8 mouse cellular contexts compared by ENCODE assay signal in genomic region chr2:71366618-71367124, GRCm38 (mm10). TPM values are rescaled to one million over a fixed set of nuclear protein-coding genes. Genes with fewer than 3 reads are reported as not detected.
DNase-seq lines count a peak whose midpoint lies in the region; ATAC-seq and TF ChIP-seq lines count a peak whose summit lies in the region.

No protein-coding gene starts in this region.

- DNase-seq in embryo, embryonic 9.5 days (ENCODE audit: extremely low spot score) = peak; percentile 27
- no peak for DNase-seq in embryo, embryonic 11 days
- no peak for DNase-seq in embryonic facial prominence, embryonic 14.5 days (ENCODE audit: low spot score)
- no peak for DNase-seq in urinary bladder, postnatal 25 days (ENCODE audit: low spot score)
- no peak for DNase-seq in testis, postnatal 14 days (ENCODE audit: low spot score)

- peaks cover 2% of the 10 kb centered on the region for H3K79me3 ChIP-seq in C2C12 (ENCODE audit: low read depth)

- WGBS in embryonic facial prominence, embryonic 14.5 days = 20% methylated on average over 9 of the region's 9 CpGs
- 1% methylated on average over 9 of the region's 9 CpGs for WGBS in intestine, postnatal 0 days

- H3K27ac ChIP-seq in embryonic facial prominence, embryonic 14.5 days (replicated peaks; ENCODE audit: low read depth, low read length) = no peak overlapping the region
- no peak overlapping the region for H3K27ac ChIP-seq in intestine, postnatal 0 days (ENCODE audit: low read depth, low read length)

- no peaks in the 10 kb centered on the region for H3K27me3 ChIP-seq in C2C12 (ENCODE audit: control insufficient read depth, insufficient read depth, insufficient read length)
- H3K27me3 ChIP-seq in embryonic facial prominence, embryonic 14.5 days (replicated peaks; ENCODE audit: control insufficient read depth, insufficient read depth, low read length) = no peaks in the 10 kb centered on the region
- no peaks in the 10 kb centered on the region for H3K27me3 ChIP-seq in intestine, postnatal 0 days (replicated peaks; ENCODE audit: control insufficient read depth, insufficient read depth, low read length)

- H3K9ac ChIP-seq in embryonic facial prominence, embryonic 14.5 days (ENCODE audit: low read depth, low read length) = peak overlapping the region; percentile 77
- peak overlapping the region; percentile 57 for H3K9ac ChIP-seq in intestine, postnatal 0 days (ENCODE audit: low read depth, low read length)

- H3K79me2 ChIP-seq in C2C12 (ENCODE audit: control insufficient read depth, insufficient read depth) = peaks cover 12% of the 10 kb centered on the region

- TF ChIP-seq CTCF in C2C12 (IDR thresholded peaks at IDR 0.05; ENCODE audit: control insufficient read depth, insufficient read depth, insufficient read length) = no peak
- no peak for TF ChIP-seq CTCF in intestine, postnatal 0 days (IDR thresholded peaks at IDR 0.05; ENCODE audit: low read depth)

- H3K9me3 ChIP-seq in embryonic facial prominence, embryonic 14.5 days (ENCODE audit: control insufficient read depth, low read length) = no peaks in the 10 kb centered on the region
- no peaks in the 10 kb centered on the region for H3K9me3 ChIP-seq in intestine, postnatal 0 days (ENCODE audit: control insufficient read depth)

- H3K36me3 ChIP-seq in C2C12 (ENCODE audit: control insufficient read depth, insufficient read depth) = no peaks in the 10 kb centered on the region
- H3K36me3 ChIP-seq in embryonic facial prominence, embryonic 14.5 days (ENCODE audit: control insufficient read depth, insufficient read depth, low read length) = 0 out of 2 replicates have a peak, but pooled peaks cover 3% of the 10 kb centered on the region
- no peaks in the 10 kb centered on the region for H3K36me3 ChIP-seq in intestine, postnatal 0 days (ENCODE audit: control insufficient read depth, insufficient read depth)

- H3K4me3 ChIP-seq in C2C12 (ENCODE audit: insufficient read depth, poor library complexity, severe bottlenecking) = peak overlapping the region; percentile 65
- H3K4me3 ChIP-seq in embryonic facial prominence, embryonic 14.5 days (ENCODE audit: low read depth, low read length) = peak overlapping the region; percentile 71
- peak overlapping the region; percentile 86 for H3K4me3 ChIP-seq in intestine, postnatal 0 days (ENCODE audit: low read depth, low read length)

- peak overlapping the region; percentile 62 for H3ac ChIP-seq in C2C12 (ENCODE audit: control insufficient read depth, insufficient read length, low read depth)

- ATAC-seq in embryonic facial prominence, embryonic 14.5 days (ENCODE audit: low read depth) = no peak
- ATAC-seq in intestine, postnatal 0 days = no peak
- peak; percentile 36; the same call in 1 of the 2 replicates for ATAC-seq in monocyte, adult 5-6 weeks (replicated peaks; ENCODE audit: insufficient number of reproducible peaks, low FRiP score, low TSS enrichment, poor library complexity, severe bottlenecking)

- H3K4me2 ChIP-seq in embryonic facial prominence, embryonic 14.5 days (ENCODE audit: low read depth, low read length) = peak overlapping the region; percentile 70
- peak overlapping the region; percentile 89 for H3K4me2 ChIP-seq in intestine, postnatal 0 days (replicated peaks; ENCODE audit: low read depth)

- H3K4me1 ChIP-seq in embryonic facial prominence, embryonic 14.5 days (ENCODE audit: control insufficient read depth, insufficient read depth, low read length) = peaks cover 5% of the 10 kb centered on the region
- no peaks in the 10 kb centered on the region; the same call in 1 of the 2 replicates for H3K4me1 ChIP-seq in intestine, postnatal 0 days (replicated peaks; ENCODE audit: control insufficient read depth, insufficient read depth, low read length)

TF ChIP-seq in C2C12, 6 proteins besides CTCF, POLR2A, EP300 and RAD21:
- TF ChIP-seq MYOG (IDR thresholded peaks at IDR 0.05; ENCODE audit: control insufficient read depth, extremely low read depth, insufficient read length) = no peak
- no peak for TF ChIP-seq FOSL1 (IDR thresholded peaks at IDR 0.05; ENCODE audit: insufficient read depth, low read length, poor library complexity, severe bottlenecking)
- no peak for TF ChIP-seq USF1 (IDR thresholded peaks at IDR 0.05; ENCODE audit: low read depth)
- TF ChIP-seq MAX (IDR thresholded peaks at IDR 0.05) = no peak

RNA-seq across cellular contexts. Expression of gene Slc25a12, which starts 0.9 kb away (rescaled TPM):
- polyA plus RNA-seq in C2C12 (2012; fragmentation: generic; extraction: Trizol) = 32.8 TPM
- 38.0 and 44.6 TPM in 2 replicates for polyA plus RNA-seq in embryonic facial prominence, embryonic 14.5 days (2014; fragmentation: Nextera tagmentation; extraction: Ambion mirVana)
- 14.7 and 14.9 TPM in 2 replicates for polyA plus RNA-seq in intestine, postnatal 0 days (2015; fragmentation: Nextera tagmentation; extraction: Ambion mirVana)
- total RNA-seq in monocyte, adult 5-6 weeks (2017) = 29.7 to 68.1 TPM (median 37.1 TPM) in 3 replicates

RNA-seq across cellular contexts. Expression of gene Hat1, which starts 22.1 kb away (rescaled TPM):
- 46.6 TPM for polyA plus RNA-seq in C2C12 (2012; fragmentation: generic; extraction: Trizol)
- polyA plus RNA-seq in embryonic facial prominence, embryonic 14.5 days (2014; fragmentation: Nextera tagmentation; extraction: Ambion mirVana) = 96.6 and 103 TPM in 2 replicates
- 39.4 and 39.6 TPM in 2 replicates for polyA plus RNA-seq in intestine, postnatal 0 days (2015; fragmentation: Nextera tagmentation; extraction: Ambion mirVana)
- 67.0 to 78.5 TPM (median 73.6 TPM) in 3 replicates for total RNA-seq in monocyte, adult 5-6 weeks (2017)
